Mouse (Mus musculus) urinary bladder, adult 18-20 months (tissue): ENCODE data around the gene Dok4.

Experiments used
- DNase-seq, 2 experiments: peaks; one replicate each; pipeline ENCODE4 v3.0.0; 2022; ENCODE audit warnings: low spot score in 2 of 2, mixed read lengths in 2 of 2

Dok4 gene

GRCm38 (mm10) chr8:94876197-94876730, at the start of gene Dok4:
Gene Dok4, minus strand, starts transcription at chr8:94876330.
- DNase-seq, result peak; percentile 89 to 93

- DNase-seq, result no peak
Observed at GRCm38 (mm10) chr8:94923405-94923804, 47.3 kb upstream of the Dok4 start, which contains the start of gene Adgrg5. Gene Adgrg5, plus strand, starts transcription at chr8:94923694.

GRCm38 (mm10) chr8:94922602-94923001, 46.5 kb upstream of the Dok4 start:
- no peak for DNase-seq

- DNase-seq, result no peak
Observed at GRCm38 (mm10) chr8:94922176-94922575, 46.0 kb upstream of the Dok4 start.

- DNase-seq, result no peak
Observed at GRCm38 (mm10) chr8:94919256-94919655, 43.1 kb upstream of the Dok4 start.

- peak; percentile 40 to 55 for DNase-seq
Observed at GRCm38 (mm10) chr8:94917851-94918495, 41.8 kb upstream of the Dok4 start, which contains the start of gene Ccdc102a. Gene Ccdc102a, minus strand, starts transcription at chr8:94918098.

- peak; percentile 73 to 91 for DNase-seq
Observed at GRCm38 (mm10) chr8:94917352-94917751, 41.2 kb upstream of the Dok4 start.

GRCm38 (mm10) chr8:94916960-94917324, 40.8 kb upstream of the Dok4 start:
- no peak for DNase-seq

- DNase-seq, result no peak
Observed at GRCm38 (mm10) chr8:94916311-94916959, 40.3 kb upstream of the Dok4 start.

GRCm38 (mm10) chr8:94914701-94915101, 38.6 kb upstream of the Dok4 start:
- no peak for DNase-seq

GRCm38 (mm10) chr8:94914256-94914655, 38.1 kb upstream of the Dok4 start:
- no peak for DNase-seq

- peak in 1 of 2 experiments; percentile 43 for DNase-seq
Observed at GRCm38 (mm10) chr8:94913061-94913660, 37.0 kb upstream of the Dok4 start.

- DNase-seq, result peak; percentile 72 to 82
Observed at GRCm38 (mm10) chr8:94908847-94909246, 32.7 kb upstream of the Dok4 start.

- no peak for DNase-seq
Observed at GRCm38 (mm10) chr8:94907591-94908300, 31.6 kb upstream of the Dok4 start.

- DNase-seq, result peak in 1 of 2 experiments; percentile 67
Observed at GRCm38 (mm10) chr8:94904450-94905175, 28.5 kb upstream of the Dok4 start.

GRCm38 (mm10) chr8:94903709-94904108, 27.6 kb upstream of the Dok4 start:
- DNase-seq, result no peak

GRCm38 (mm10) chr8:94901031-94901430, 24.9 kb upstream of the Dok4 start:
- DNase-seq, result no peak

GRCm38 (mm10) chr8:94900617-94901016, 24.5 kb upstream of the Dok4 start:
- DNase-seq, result no peak

GRCm38 (mm10) chr8:94899262-94899661, 23.1 kb upstream of the Dok4 start:
- DNase-seq, result no peak

- DNase-seq, result no peak
Observed at GRCm38 (mm10) chr8:94892917-94893316, 16.8 kb upstream of the Dok4 start.

GRCm38 (mm10) chr8:94888383-94889036, 12.4 kb upstream of the Dok4 start:
- no peak for DNase-seq
